ENCODE assay signal across 15 mouse cellular contexts in the genomic region with DNA sequence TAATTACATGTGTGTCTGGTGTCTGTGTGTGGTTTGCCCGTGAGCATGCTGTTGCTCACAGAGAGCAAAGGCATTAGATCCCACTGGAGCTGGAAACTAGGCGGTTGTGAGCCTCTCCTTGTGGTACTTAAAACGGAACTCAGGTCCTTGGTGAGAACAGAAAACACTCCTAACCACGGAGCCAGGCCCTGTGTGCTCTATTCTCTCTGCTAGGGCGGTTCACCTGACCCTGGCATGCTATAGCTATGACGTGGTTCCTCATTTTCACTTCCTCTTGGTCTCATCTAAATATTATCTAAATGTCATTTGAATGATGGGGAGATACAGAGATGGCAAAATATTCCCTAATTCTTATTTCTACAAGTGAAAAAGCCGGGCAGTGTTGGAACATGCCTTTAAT. TPM values are rescaled to one million over a fixed set of nuclear protein-coding genes. Genes with fewer than 3 reads are reported as not detected.
DNase-seq lines count a peak whose midpoint lies in the region; ATAC-seq lines count a peak whose summit lies in the region.
"Had no signal": no experiment of that assay in that cellular context is flagged by ENCODE, and none has a peak within 500 bp of the region (broad histone marks: within the 10 kb centered on the region; RNA-seq: fewer than 3 reads in every experiment).

No protein-coding gene starts in this region.

- DNase-seq in heart, adult 11 months, result peak; percentile 77
- no peak for DNase-seq in heart, postnatal 25 days (ENCODE audit: low spot score)
- DNase-seq in spleen, adult 12 weeks (ENCODE audit: low spot score), result peak; percentile 24
- DNase-seq in adrenal gland, adult 8-10 months, result no peak
- DNase-seq in left cerebral cortex, postnatal 36 days (ENCODE audit: low spot score in 2 of 2), result no peak
- DNase-seq in cerebellum, adult 11-12 months, result no peak
- DNase-seq: cerebellum, adult 9-10 months; gastrocnemius, postnatal 14 days; kidney, postnatal 25 days; liver, embryonic 13.5 days; thymus, postnatal 14 days had no signal

- intact Hi-C loops in heart, postnatal 25 days (cut with DNase I), result no loop called here
- intact Hi-C loops in left cerebral cortex, postnatal 36 days (cut with DNase I), result no loop called here

- ATAC-seq in CD4-positive, CD25-positive, alpha-beta regulatory T cell, adult 4 months, result peak; percentile 79
- ATAC-seq in hematopoietic stem cell, adult 5-6 weeks (replicated peaks in 1 of 2; ENCODE audit: insufficient read depth in 1 of 2, low FRiP score in 2 of 2, low TSS enrichment in 1 of 2, low read depth in 1 of 2, poor library complexity in 2 of 2, severe bottlenecking in 2 of 2), result peak; percentile 93 to 95
- ATAC-seq: activated CD4-positive, CD25-positive, alpha-beta regulatory T cell, adult 4 months; intestine, postnatal 0 days had no signal

RNA-seq across cellular contexts. Expression of a gene that starts 9.0 kb away (rescaled TPM):
- total RNA-seq in heart, postnatal 25 days (2021), result 10 to 100 TPM; 15.9 to 19.0 TPM
- 10 to 100 TPM in 1 of 2 experiments, 1 to 10 TPM in 1; 8.7 to 11.8 TPM for polyA plus RNA-seq in CD4-positive, CD25-positive, alpha-beta regulatory T cell, adult 4 months (2017; shearing (Covaris generic))
- 8.2 and 10.7 TPM in 2 replicates for total RNA-seq in hematopoietic stem cell, adult 5-6 weeks (2017)
- 10 to 100 TPM; 15.0 to 20.6 (median 17.5) TPM for total RNA-seq in adrenal gland, adult 8-10 months (2022)
- total RNA-seq in left cerebral cortex, postnatal 36 days (2021), result 10 to 100 TPM; 64.2 to 65.0 TPM

Comparison
In these comparisons a context has a peak if more than half of its experiments do, and no peak if none do; other contexts are left out.
1. DNase-seq: peak in heart, adult 11 months (single experiment) and spleen, adult 12 weeks (single experiment); none in heart, postnatal 25 days (single experiment), adrenal gland, adult 8-10 months (single experiment), left cerebral cortex, postnatal 36 days (0 of 2) and cerebellum, adult 11-12 months (single experiment).